Mouse (Mus musculus): ENCODE results near the gene Rpn2. TPM values are rescaled to one million over a fixed set of nuclear protein-coding genes. Genes with fewer than 3 reads are reported as not detected.
A peak's percentile ranks its signal among the peaks of the same experiment; 100 is the strongest.

Gene Rpn2
- polyA plus RNA-seq, 1 experiment from 2014 or later: 203 TPM

- no peaks in the 10 kb centered on the region for H3K27me3 ChIP-seq
- peak; percentile 81 for ATAC-seq (ENCODE audit: low FRiP score)
- H3K9ac ChIP-seq: peak overlapping the region; percentile 62
- WGBS: 15% methylated on average over 7 of the region's 7 CpGs
- H3K27ac ChIP-seq: peak overlapping the region; percentile 91
- H3K9me3 ChIP-seq: no peaks in the 10 kb centered on the region
- no peak overlapping the region for H3K4me3 ChIP-seq
- H3K4me2 ChIP-seq: no peak overlapping the region
- H3K36me3 ChIP-seq: no peaks in the 10 kb centered on the region
- peaks cover 53% of the 10 kb centered on the region for H3K4me1 ChIP-seq (replicated peaks)
These were observed 61.5 kb downstream of the Rpn2 start for GRCm38 (mm10) chr2:157340221-157340741.

- H3K27me3 ChIP-seq: no peaks in the 10 kb centered on the region
- H3K4me2 ChIP-seq: no peak overlapping the region
- H3K4me3 ChIP-seq: no peak overlapping the region
- H3K27ac ChIP-seq: peak overlapping the region; percentile 91
- no peaks in the 10 kb centered on the region for H3K36me3 ChIP-seq
- peak; percentile 49 for ATAC-seq (ENCODE audit: low FRiP score)
- H3K4me1 ChIP-seq (replicated peaks): peaks cover 49% of the 10 kb centered on the region
- H3K9ac ChIP-seq: peak overlapping the region; percentile 65
- WGBS: 36% methylated on average over 11 of the region's 11 CpGs
- no peaks in the 10 kb centered on the region for H3K9me3 ChIP-seq
These were observed 62.9 kb downstream of the Rpn2 start for GRCm38 (mm10) chr2:157341554-157342270.

- no peak overlapping the region for H3K4me3 ChIP-seq
- WGBS: 32% methylated on average over 5 of the region's 5 CpGs
- H3K4me2 ChIP-seq: no peak overlapping the region
- H3K36me3 ChIP-seq: no peaks in the 10 kb centered on the region
- H3K9me3 ChIP-seq: no peaks in the 10 kb centered on the region
- peaks cover 54% of the 10 kb centered on the region for H3K4me1 ChIP-seq (replicated peaks)
- peak overlapping the region; percentile 15; the same call in 1 of the 2 replicates for H3K9ac ChIP-seq
- ATAC-seq (ENCODE audit: low FRiP score): no peak
- H3K27ac ChIP-seq: peak overlapping the region; percentile 91
- H3K27me3 ChIP-seq: no peaks in the 10 kb centered on the region
These were observed 63.6 kb downstream of the Rpn2 start for GRCm38 (mm10) chr2:157342328-157342926.

GRCm38 (mm10) chr2:157343337-157343736 lies 64.5 kb downstream of the Rpn2 start:
- H3K36me3 ChIP-seq: no peaks in the 10 kb centered on the region
- 55% methylated on average over 6 of the region's 6 CpGs for WGBS
- H3K9ac ChIP-seq: no peak overlapping the region
- no peaks in the 10 kb centered on the region for H3K27me3 ChIP-seq
- H3K4me3 ChIP-seq: no peak overlapping the region
- peaks cover 59% of the 10 kb centered on the region for H3K4me1 ChIP-seq (replicated peaks)
- H3K9me3 ChIP-seq: no peaks in the 10 kb centered on the region
- no peak for ATAC-seq (ENCODE audit: low FRiP score)
- no peak overlapping the region for H3K4me2 ChIP-seq
- peak overlapping the region; percentile 91 for H3K27ac ChIP-seq

- no peaks in the 10 kb centered on the region for H3K27me3 ChIP-seq
- H3K4me3 ChIP-seq: no peak within 1 kb of the TSS
- peak within 1 kb of the TSS; percentile 96 for H3K27ac ChIP-seq
- peak within 1 kb of the TSS; percentile 61 for H3K9ac ChIP-seq
- 33% methylated on average over 26 of the region's 26 CpGs for WGBS
- ATAC-seq (ENCODE audit: low FRiP score): peak; percentile 64
- H3K36me3 ChIP-seq: no peaks in the 10 kb centered on the region
- peaks cover 41% of the 10 kb centered on the region for H3K4me1 ChIP-seq (replicated peaks)
- no peaks in the 10 kb centered on the region for H3K9me3 ChIP-seq
- peak within 1 kb of the TSS; percentile 15 for H3K4me2 ChIP-seq
These were observed 68.7 kb downstream of the Rpn2 start, which contains the start of gene Ghrh for GRCm38 (mm10) chr2:157347361-157348159. TSS of gene Ghrh (minus strand) at chr2:157347506.

GRCm38 (mm10) chr2:157349121-157349778 lies 70.4 kb downstream of the Rpn2 start:
- Histone ChIP-seq H3K9me3 (no peaks in the 10 kb centered on the region), H3K27me3 (no peaks in the 10 kb centered on the region), H3K4me2 (peak overlapping the region; percentile 39), H3K9ac (peak overlapping the region; percentile 65), H3K4me3 (peak overlapping the region; percentile 5; the same call in 1 of the 2 replicates), H3K27ac (peak overlapping the region; percentile 96), H3K36me3 (no peaks in the 10 kb centered on the region), H3K4me1 (replicated peaks) (peaks cover 38% of the 10 kb centered on the region)
- 37% methylated on average over 12 of the region's 12 CpGs for WGBS
- ATAC-seq (ENCODE audit: low FRiP score): peak; percentile 43; the same call in 1 of the 2 replicates

GRCm38 (mm10) chr2:157353183-157353582 lies 74.4 kb downstream of the Rpn2 start:
- Histone ChIP-seq H3K27me3 (no peaks in the 10 kb centered on the region), H3K36me3 (no peaks in the 10 kb centered on the region), H3K27ac (no peak overlapping the region), H3K4me3 (no peak overlapping the region), H3K4me2 (no peak overlapping the region), H3K9me3 (no peaks in the 10 kb centered on the region), H3K4me1 (replicated peaks) (peaks cover 23% of the 10 kb centered on the region), H3K9ac (no peak overlapping the region)
- ATAC-seq (ENCODE audit: low FRiP score): no peak
- 82% methylated on average over 4 of the region's 4 CpGs for WGBS

- 60% methylated on average over 3 of the region's 3 CpGs for WGBS
- Histone ChIP-seq H3K4me3 (no peak overlapping the region), H3K9me3 (no peaks in the 10 kb centered on the region), H3K4me1 (replicated peaks) (peaks cover 15% of the 10 kb centered on the region), H3K27ac (peak overlapping the region; percentile 64), H3K36me3 (no peaks in the 10 kb centered on the region), H3K4me2 (no peak overlapping the region), H3K9ac (no peak overlapping the region), H3K27me3 (no peaks in the 10 kb centered on the region)
- ATAC-seq (ENCODE audit: low FRiP score): no peak
These were observed 75.3 kb downstream of the Rpn2 start for GRCm38 (mm10) chr2:157354106-157354505.

GRCm38 (mm10) chr2:157360028-157360427 lies 81.2 kb downstream of the Rpn2 start:
- no peak overlapping the region for H3K4me2 ChIP-seq
- no peak overlapping the region for H3K9ac ChIP-seq
- H3K9me3 ChIP-seq: no peaks in the 10 kb centered on the region
- no peak overlapping the region for H3K4me3 ChIP-seq
- H3K27me3 ChIP-seq: no peaks in the 10 kb centered on the region
- no peaks in the 10 kb centered on the region for H3K36me3 ChIP-seq
- no peak for ATAC-seq (ENCODE audit: low FRiP score)
- H3K27ac ChIP-seq: no peak overlapping the region
- no peaks in the 10 kb centered on the region for H3K4me1 ChIP-seq (replicated peaks)
- WGBS: 92% methylated on average over 5 of the region's 5 CpGs

GRCm38 (mm10) chr2:157363031-157363430 lies 84.2 kb downstream of the Rpn2 start:
- no peak for ATAC-seq (ENCODE audit: low FRiP score)
- H3K4me3 ChIP-seq: no peak overlapping the region
- H3K27me3 ChIP-seq: no peaks in the 10 kb centered on the region
- WGBS: 90% methylated on average over 3 of the region's 3 CpGs
- H3K4me1 ChIP-seq (replicated peaks): peaks cover 9% of the 10 kb centered on the region
- no peaks in the 10 kb centered on the region for H3K9me3 ChIP-seq
- H3K4me2 ChIP-seq: no peak overlapping the region
- H3K27ac ChIP-seq: no peak overlapping the region
- H3K9ac ChIP-seq: no peak overlapping the region
- H3K36me3 ChIP-seq: no peaks in the 10 kb centered on the region

GRCm38 (mm10) chr2:157366762-157367161 lies 87.9 kb downstream of the Rpn2 start:
- Histone ChIP-seq H3K27me3 (no peaks in the 10 kb centered on the region), H3K4me1 (replicated peaks) (peaks cover 30% of the 10 kb centered on the region), H3K4me2 (peak overlapping the region; percentile 88), H3K36me3 (no peaks in the 10 kb centered on the region), H3K9me3 (no peaks in the 10 kb centered on the region), H3K4me3 (peak overlapping the region; percentile 90), H3K9ac (peak overlapping the region; percentile 99), H3K27ac (peak overlapping the region; percentile 92)
- WGBS: 90% methylated on average over 9 of the region's 9 CpGs
- ATAC-seq (ENCODE audit: low FRiP score): 0 out of 2 replicates have a peak, but pooled peaks have one; percentile 26
